20 mouse cellular contexts compared by ENCODE assay signal in the genomic region with DNA sequence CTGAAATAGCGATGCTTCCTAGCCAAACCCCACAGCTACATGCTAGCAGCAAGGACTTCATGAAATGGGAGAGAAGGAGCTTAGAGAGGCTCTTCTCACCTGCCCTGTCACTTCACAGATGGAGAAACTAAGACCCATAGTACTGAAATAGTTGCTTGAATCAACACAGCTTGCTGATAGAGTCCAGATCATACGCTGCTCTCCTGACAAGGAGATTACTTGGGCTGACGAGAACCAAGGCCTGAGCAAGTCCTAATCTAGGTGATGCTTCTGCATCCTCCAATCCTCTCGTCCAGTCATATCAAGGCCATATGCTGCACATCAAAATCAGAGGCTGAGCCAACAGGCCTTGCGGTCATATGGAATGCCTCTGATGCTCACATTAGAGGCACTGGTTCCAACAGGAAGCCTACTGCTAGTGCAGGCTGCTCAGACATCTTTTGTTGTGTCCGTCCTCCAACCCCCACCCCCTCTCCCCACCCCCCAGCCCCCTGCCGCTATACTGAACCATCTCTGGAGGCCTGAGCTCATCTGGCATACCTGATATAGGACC.
DNase-seq lines count a peak whose midpoint lies in the region; ATAC-seq and TF ChIP-seq lines count a peak whose summit lies in the region.
"Had no signal": no experiment of that assay in that cellular context is flagged by ENCODE, and none has a peak within 500 bp of the region (broad histone marks: within the 10 kb centered on the region; RNA-seq: fewer than 3 reads in every experiment).

No protein-coding gene starts in this region.

- peaks cover 43% of the 10 kb centered on the region for H3K4me1 ChIP-seq in heart, embryonic 13.5 days
- no peaks in the 10 kb centered on the region for H3K4me1 ChIP-seq in kidney, postnatal 0 days (replicated peaks; ENCODE audit: insufficient read depth, low read length)
- 0 out of 2 replicates have a peak, but pooled peaks cover 2% of the 10 kb centered on the region for H3K4me1 ChIP-seq in intestine, embryonic 16.5 days (ENCODE audit: control insufficient read depth, insufficient read depth, low read length)
- peaks cover 3% of the 10 kb centered on the region; the same call in 1 of the 2 replicates for H3K4me1 ChIP-seq in stomach, embryonic 16.5 days (ENCODE audit: control insufficient read depth, insufficient read depth, low read length)
- H3K4me1 ChIP-seq: forebrain, embryonic 15.5 days; hindbrain, embryonic 13.5 days had no signal

- TF ChIP-seq CTCF in kidney, postnatal 0 days (IDR thresholded peaks at IDR 0.05; ENCODE audit: low read depth) = no peak

- no peak overlapping the region for H3K4me2 ChIP-seq in heart, embryonic 13.5 days
- H3K4me2 ChIP-seq in kidney, postnatal 0 days (ENCODE audit: low read length) = no peak overlapping the region
- H3K4me2 ChIP-seq in intestine, embryonic 16.5 days (ENCODE audit: low read depth, low read length) = no peak overlapping the region
- H3K4me2 ChIP-seq in stomach, embryonic 16.5 days (ENCODE audit: low read depth, low read length) = no peak overlapping the region
- H3K4me2 ChIP-seq: forebrain, embryonic 15.5 days; hindbrain, embryonic 13.5 days had no signal

- no peaks in the 10 kb centered on the region for H3K36me3 ChIP-seq in heart, embryonic 13.5 days
- no peaks in the 10 kb centered on the region for H3K36me3 ChIP-seq in kidney, postnatal 0 days (ENCODE audit: insufficient read depth, low read length)
- H3K36me3 ChIP-seq in intestine, embryonic 16.5 days (ENCODE audit: control insufficient read depth, insufficient read depth, low read length) = no peaks in the 10 kb centered on the region
- no peaks in the 10 kb centered on the region for H3K36me3 ChIP-seq in stomach, embryonic 16.5 days (ENCODE audit: control insufficient read depth, insufficient read depth, low read length)
- H3K36me3 ChIP-seq: forebrain, embryonic 15.5 days; hindbrain, embryonic 13.5 days had no signal

- DNase-seq in heart, adult 9 months (ENCODE audit: low spot score in 2 of 2) = no peak
- peak; percentile 57 for DNase-seq in kidney, postnatal 0 days (ENCODE audit: low spot score)
- no peak for DNase-seq in kidney, adult 8-10 months
- no peak for DNase-seq in cerebellum, adult 8-10 months
- DNase-seq: adrenal gland, adult 2 months; cerebellum, adult 11 months; cerebellum, postnatal 14 days; embryo, embryonic 11 days; heart, postnatal 36 days; left cerebral cortex, postnatal 4 days; liver; lung, postnatal 4 days; midbrain, embryonic 14.5 days; right cerebral cortex, postnatal 14 days; thymus, postnatal 25 days had no signal

- no peaks in the 10 kb centered on the region for H3K27me3 ChIP-seq in heart, embryonic 13.5 days (replicated peaks)
- no peaks in the 10 kb centered on the region for H3K27me3 ChIP-seq in kidney, postnatal 0 days (ENCODE audit: insufficient read depth, low read length)
- H3K27me3 ChIP-seq in intestine, embryonic 16.5 days (replicated peaks; ENCODE audit: control insufficient read depth, insufficient read depth, low read length) = no peaks in the 10 kb centered on the region
- H3K27me3 ChIP-seq in stomach, embryonic 16.5 days (ENCODE audit: control insufficient read depth, insufficient read depth, low read length) = no peaks in the 10 kb centered on the region
- H3K27me3 ChIP-seq: forebrain, embryonic 15.5 days; hindbrain, embryonic 13.5 days had no signal

- H3K9me3 ChIP-seq in heart, embryonic 13.5 days = no peaks in the 10 kb centered on the region
- H3K9me3 ChIP-seq in kidney, postnatal 0 days (replicated peaks; ENCODE audit: low read length) = no peaks in the 10 kb centered on the region
- no peaks in the 10 kb centered on the region for H3K9me3 ChIP-seq in intestine, embryonic 16.5 days (ENCODE audit: control insufficient read depth, low read length)
- H3K9me3 ChIP-seq in stomach, embryonic 16.5 days (replicated peaks; ENCODE audit: control insufficient read depth, low read length) = no peaks in the 10 kb centered on the region
- H3K9me3 ChIP-seq: forebrain, embryonic 15.5 days; hindbrain, embryonic 13.5 days had no signal

- H3K4me3 ChIP-seq in heart, embryonic 13.5 days = no peak overlapping the region
- no peak overlapping the region for H3K4me3 ChIP-seq in kidney, postnatal 0 days (replicated peaks; ENCODE audit: low read depth, low read length)
- H3K4me3 ChIP-seq in intestine, embryonic 16.5 days (ENCODE audit: low read length) = no peak overlapping the region
- no peak overlapping the region for H3K4me3 ChIP-seq in stomach, embryonic 16.5 days (replicated peaks; ENCODE audit: low read length)
- H3K4me3 ChIP-seq: forebrain, embryonic 15.5 days; hindbrain, embryonic 13.5 days had no signal

- 43% methylated on average over 7 of the region's 7 CpGs for WGBS in heart, embryonic 13.5 days
- 66% methylated on average over 7 of the region's 7 CpGs for WGBS in kidney, postnatal 0 days
- 60% methylated on average over 7 of the region's 7 CpGs for WGBS in intestine, embryonic 16.5 days
- 52% methylated on average over 7 of the region's 7 CpGs for WGBS in stomach, embryonic 16.5 days

- H3K27ac ChIP-seq in heart, embryonic 13.5 days (replicated peaks) = peak overlapping the region; percentile 13
- no peak overlapping the region for H3K27ac ChIP-seq in kidney, postnatal 0 days
- H3K27ac ChIP-seq in intestine, embryonic 16.5 days (ENCODE audit: low read length) = no peak overlapping the region
- no peak overlapping the region for H3K27ac ChIP-seq in stomach, embryonic 16.5 days (ENCODE audit: low read length)
- H3K27ac ChIP-seq: forebrain, embryonic 15.5 days; hindbrain, embryonic 13.5 days had no signal

- ATAC-seq in heart, embryonic 13.5 days (ENCODE audit: extremely low read depth, insufficient number of reproducible peaks, low FRiP score, low TSS enrichment) = no peak
- ATAC-seq in kidney, postnatal 0 days (replicated peaks; ENCODE audit: low FRiP score, low read depth) = no peak
- ATAC-seq in intestine, embryonic 16.5 days = peak; percentile 50
- ATAC-seq in stomach, embryonic 16.5 days (ENCODE audit: insufficient read depth, low FRiP score) = peak; percentile 66
- ATAC-seq: forebrain, embryonic 15.5 days had no signal

- no peak overlapping the region for H3K9ac ChIP-seq in heart, embryonic 13.5 days
- H3K9ac ChIP-seq in kidney, postnatal 0 days (ENCODE audit: low read depth, low read length) = no peak overlapping the region
- H3K9ac ChIP-seq in intestine, embryonic 16.5 days (ENCODE audit: low read depth, low read length) = no peak overlapping the region
- H3K9ac ChIP-seq in stomach, embryonic 16.5 days (ENCODE audit: low read length) = no peak overlapping the region
- H3K9ac ChIP-seq: forebrain, embryonic 15.5 days; hindbrain, embryonic 13.5 days had no signal

Comparison
In these comparisons a context has a peak if more than half of its experiments do, and no peak if none do; other contexts are left out.
1. ATAC-seq: peak in intestine, embryonic 16.5 days (single experiment) and stomach, embryonic 16.5 days (single experiment); none in heart, embryonic 13.5 days (single experiment) and kidney, postnatal 0 days (single experiment).